Mouse (Mus musculus) kidney, adult 18-20 months (tissue): ENCODE data around the gene Prkce.

Experiments used
- DNase-seq: peaks from one replicate; pipeline ENCODE4 v3.0.0; 2021

Gene Prkce

DNA sequence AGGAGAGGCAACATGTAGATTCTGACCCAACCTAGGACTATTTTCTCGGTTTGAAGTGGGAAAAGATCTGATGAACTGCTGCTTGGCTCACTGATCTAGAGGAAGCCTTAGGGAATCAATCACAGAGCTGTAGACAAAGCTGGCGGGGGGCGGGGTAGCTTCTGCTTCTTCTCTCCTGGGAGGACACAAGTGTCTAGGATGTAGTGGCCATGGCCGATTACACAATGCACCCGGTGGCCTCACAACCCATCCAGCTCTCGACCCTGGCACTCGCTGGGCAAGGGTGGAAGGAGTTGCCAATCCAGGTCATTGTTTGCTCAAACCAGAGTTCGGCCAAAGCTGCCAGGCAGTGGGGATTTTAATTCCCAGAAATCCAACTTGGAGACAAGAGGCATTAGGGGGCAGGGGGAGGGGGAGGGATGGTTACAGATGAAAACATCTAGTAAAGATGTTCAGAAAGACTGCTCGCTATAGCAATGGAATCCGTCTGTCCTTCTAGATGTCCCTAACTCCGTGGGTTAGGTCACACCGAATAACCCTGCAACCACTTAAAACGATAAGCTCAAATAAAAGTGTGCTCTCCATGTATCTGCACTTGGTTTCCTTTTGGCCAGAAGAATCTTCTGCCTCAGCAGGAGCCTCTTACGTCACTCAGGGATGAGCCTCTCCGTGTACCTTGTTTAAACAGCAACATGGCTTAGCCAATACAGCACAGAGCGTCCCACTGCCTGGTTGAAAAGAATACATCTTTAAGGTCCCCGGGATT, 365.4 kb downstream of the Prkce start:
- DNase-seq, result no peak

DNA sequence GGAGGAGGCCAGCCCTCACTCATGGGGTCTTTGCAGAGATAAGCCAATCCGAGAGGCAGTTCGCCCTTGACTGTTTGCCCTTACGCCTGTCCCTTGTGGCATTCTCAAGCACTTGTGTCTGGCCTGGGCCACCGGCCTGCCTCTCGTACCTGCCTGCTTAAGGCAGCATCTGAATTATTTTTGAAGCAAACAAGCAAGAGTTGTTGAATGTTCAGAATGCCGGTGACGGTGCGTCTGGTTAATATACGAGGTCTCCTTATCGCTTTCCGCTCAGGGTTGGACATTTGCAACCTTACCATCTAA, 365.9 kb downstream of the Prkce start:
- DNase-seq, result no peak

DNA sequence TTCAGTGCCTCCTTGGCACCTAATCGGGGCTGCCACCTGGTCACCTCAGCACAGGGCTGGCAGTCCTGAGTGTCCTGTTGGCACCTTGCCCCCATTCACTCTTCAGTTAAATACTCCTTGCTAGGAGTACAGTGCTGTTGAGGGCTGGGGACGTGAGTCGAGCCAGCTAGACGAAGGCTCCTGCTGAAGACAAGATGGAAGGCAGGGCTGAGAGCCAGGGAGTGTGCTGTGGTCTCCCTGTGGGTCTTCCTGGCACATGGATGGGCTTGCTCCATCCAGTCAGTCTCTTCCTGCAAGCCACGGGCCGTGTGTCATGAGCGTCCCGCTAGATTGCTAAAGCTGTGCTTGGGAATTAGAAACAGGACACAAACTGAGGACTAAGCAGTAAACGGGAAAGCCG, 367.5 kb downstream of the Prkce start:
- DNase-seq, result no peak

DNA sequence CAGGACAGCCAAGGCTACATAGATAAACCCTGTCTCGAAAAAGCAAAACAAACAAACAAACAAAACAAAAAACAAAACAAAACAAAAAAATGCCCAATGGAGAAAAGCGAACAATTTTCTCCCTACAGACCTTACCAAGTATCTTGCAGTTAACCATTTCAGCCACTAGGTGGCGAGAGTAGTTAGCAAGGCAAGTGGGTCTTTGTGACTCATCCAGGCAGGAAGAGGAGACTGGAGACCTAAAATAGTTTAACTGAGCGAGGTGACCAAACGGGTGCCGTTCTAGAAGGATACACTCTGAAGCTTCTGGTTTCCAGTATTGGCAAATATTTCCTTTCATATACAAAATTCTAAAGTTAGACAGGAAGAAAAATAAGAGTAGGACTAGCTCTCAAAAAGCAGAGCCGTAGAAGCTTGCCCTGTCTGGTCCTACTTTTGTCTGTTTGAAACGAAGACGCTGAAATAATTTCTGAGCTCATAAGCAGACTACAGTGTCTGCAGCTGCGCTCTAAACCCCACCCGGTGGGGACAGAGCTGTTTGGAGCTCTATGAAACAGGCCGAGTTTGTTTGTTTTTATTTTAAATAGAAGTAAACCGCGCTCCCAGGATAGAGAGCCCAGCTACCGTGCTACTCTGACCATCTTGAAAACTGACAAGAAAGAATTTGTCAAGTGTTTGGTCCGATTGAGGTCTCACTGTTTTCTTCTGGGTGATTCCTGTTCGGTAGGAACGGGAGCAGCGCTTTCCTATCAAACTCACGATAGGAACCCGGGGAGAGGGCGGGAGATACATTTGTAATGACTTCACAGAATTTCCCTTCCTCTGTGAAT, 368.5 kb downstream of the Prkce start:
- DNase-seq, result peak; percentile 68

DNA sequence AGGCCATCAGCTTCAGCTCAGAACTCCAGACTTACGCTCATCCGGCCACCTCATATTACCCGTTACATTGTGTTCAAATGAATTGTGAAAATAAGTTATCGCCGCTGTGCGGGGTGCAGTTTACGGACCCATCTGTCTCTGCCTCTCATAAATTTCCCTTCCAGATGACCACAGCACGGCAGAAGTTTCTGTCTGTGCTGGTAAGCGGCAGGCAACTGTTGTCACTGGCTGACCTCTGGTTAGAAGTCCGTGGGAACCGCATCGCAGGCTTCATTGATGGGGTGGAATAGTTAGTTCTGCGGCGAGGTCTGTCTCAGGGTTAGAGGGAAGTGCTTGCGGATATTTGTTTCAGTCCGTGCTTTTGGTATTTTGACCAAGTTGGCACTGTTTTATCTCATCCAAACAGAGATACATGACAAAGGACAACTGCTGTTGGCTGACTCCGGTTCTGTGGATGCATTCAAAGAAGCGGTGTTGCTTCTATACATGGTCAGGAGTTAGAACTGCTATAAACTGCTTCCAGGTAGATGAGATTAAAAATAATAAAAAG, 372.4 kb downstream of the Prkce start:
- no peak for DNase-seq

DNA sequence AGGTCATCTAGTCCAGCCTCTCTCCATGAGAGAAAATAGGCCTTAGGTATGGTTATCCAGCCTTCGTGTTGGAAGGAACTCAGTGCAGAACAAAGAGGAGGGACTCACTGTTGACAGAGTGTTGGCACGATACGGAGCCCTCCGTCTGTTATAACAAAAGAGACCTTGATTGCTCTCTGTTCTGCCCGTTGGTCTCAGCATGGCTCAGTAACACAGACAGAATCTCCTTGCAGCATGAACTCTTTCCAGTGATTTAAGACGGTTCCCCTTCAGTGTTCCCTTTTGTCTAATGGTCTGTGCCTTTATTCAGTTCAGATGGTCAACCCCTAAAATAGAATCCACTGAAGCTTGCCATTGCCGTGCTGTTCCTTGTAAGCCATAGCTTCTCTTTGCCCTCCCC, 378.9 kb downstream of the Prkce start:
- no peak for DNase-seq

DNA sequence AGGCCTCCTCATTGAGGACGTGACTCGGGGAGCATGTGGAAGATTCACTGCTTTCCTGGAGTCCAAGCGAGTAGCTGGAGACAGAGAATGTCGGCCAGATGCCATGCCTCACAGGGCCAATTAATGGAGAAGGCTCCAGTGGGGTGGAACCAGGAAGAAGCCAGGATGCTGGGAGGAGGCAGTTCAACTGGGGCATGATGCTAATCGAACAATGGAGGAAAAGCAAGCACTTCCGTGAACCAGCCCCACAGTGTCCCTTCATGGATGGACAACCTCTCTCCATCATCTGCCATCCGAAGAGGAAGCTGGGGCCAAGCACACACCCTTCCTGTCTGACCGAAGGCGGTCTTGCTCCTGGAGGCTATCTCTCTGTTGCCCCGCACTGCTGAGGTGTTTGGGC, 381.5 kb downstream of the Prkce start:
- DNase-seq, result peak; percentile 27

DNA sequence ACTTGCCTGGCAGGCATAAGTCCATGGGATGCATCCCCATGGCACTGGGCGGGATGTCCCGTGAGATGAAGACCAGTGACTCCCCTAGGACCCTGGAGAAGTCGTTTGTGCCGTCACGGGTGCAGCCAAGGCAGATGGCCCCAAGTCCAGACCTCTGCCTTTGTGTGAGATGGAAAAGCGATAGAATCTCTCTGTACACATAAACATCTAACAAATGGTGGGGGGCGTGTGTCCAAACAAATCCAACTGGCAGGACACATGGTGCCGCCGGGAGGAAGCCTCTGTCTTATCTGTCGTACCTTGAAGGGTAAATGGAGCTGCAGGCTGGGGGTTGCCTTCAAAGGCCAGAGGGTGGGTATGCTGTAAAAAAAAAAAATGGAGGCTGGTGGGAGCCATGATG, 384.0 kb downstream of the Prkce start:
- DNase-seq, result no peak

DNA sequence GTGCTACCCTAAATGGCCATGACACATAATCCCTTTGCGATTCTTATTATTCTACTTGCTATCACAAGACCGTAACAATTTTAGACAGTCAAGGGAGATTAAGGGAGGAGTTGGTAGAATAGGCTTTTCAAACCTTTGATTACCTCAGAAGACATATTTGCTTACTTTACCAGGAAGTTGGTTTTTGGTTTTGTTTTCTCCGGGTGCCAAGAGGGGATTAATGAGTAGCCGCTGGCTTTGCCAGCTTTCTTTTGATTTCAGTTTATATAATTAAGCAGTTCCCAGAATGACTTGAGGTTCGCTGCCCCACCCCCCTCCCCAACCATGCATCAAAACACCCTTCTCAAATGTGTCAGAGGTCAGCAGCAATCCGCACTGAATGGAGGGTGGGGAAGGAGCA, 384.4 kb downstream of the Prkce start:
- DNase-seq, result no peak

DNA sequence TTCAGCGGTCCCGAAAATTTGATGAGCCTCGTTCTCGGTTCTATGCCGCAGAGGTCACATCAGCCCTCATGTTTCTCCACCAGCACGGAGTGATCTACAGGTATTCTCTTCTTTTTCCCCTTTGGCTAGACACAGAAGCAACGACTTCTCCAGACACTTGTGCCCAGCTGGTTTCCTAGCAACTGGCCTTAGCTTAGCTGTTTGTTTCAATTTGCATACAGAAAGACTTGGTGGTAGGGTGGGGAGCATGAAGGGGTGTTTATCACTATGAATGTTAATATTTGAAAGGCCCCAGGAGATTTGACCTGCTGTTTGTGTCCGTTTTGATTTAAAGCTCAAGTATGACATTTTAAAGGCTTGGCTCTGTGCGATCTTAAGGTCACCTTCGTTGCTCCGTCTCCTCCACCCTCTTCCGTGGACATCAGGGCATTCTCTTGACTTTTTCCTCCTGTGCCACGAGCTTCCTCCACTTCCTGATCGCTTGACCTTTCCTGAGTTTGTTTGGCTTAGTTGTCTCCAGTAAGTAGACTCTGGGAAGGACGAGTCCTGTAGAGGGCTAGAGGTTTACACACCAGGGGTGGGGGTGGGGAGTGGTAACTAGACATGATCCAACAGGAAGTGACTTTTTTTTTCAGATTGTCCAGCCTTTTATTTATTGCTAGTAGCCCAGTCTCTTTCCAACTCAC, 391.8 kb downstream of the Prkce start:
- DNase-seq, result peak; percentile 43

DNA sequence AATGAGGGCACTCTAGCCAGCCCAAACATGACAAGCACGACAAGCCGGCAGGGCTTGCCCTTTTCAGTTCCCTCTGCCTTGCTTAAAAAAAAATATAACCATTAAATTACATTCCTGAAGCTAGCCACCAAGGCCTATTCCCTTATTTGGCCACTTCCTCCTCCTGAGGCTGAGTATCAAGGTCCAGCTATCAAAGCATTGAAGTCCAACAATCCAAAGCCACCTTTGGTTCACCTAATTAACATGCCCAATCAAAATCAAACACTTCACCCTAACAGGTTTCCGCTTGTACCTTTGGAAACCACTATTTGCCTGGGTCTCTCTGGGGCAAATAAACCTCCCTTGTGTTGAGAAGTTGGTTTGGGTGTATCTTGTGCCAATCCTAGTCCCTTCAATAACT, 392.9 kb downstream of the Prkce start:
- no peak for DNase-seq

DNA sequence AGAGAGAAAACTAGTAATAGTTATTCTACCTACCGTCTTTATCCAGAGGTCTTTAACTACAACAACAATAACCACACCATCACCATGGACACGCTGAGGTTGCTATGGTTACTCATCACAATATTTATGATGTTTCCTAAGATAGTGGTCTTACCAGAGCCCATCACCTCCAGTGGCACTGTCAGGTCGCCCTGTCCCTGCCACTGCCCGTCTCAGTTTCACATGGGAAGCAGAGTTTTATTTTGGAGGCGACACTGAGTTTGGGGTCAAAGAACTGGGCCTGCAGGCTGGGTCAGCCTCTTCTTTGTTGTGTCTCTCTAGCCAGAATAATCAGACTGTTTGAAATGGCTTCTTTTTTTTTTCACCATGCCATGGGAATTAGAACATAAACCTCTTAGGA, 402.9 kb downstream of the Prkce start:
- no peak for DNase-seq

DNA sequence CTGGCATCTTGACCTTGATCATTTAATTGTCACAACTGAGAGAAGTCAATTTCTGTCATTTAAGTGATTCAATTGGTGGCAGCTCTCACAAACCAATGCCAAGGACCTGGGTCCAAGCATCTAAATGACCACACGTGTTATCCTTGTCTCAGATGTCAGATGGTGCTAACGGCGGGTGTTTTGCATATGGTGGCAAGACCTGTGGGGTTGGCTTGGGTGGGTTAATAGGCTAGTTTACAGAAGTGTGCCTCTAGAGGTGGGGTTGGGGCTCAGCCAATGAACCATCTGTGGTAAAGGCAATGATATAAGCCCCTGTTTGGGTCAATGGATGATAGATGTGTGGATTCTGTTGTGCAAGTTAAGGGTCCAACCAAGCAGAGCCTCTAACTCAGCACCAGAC, 403.7 kb downstream of the Prkce start:
- no peak for DNase-seq

DNA sequence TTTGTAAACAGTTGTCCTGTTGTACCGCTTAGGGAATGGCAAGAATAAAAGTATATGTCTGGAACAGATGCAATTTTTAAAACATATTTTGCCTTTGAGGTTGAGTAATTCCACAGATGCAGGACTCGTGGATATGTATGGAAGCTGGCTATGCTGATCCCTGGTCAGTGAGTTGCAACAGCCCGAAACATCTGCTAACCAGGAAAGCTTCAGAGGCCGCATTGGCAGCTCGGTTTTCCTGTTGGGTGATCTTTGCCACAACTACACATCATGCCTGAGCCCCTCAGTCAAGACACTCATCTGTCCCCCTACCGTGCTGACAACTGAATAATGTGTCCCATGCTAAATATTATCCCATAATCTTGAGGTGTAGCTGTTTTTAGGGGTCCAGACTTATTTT, 404.6 kb downstream of the Prkce start:
- no peak for DNase-seq

DNA sequence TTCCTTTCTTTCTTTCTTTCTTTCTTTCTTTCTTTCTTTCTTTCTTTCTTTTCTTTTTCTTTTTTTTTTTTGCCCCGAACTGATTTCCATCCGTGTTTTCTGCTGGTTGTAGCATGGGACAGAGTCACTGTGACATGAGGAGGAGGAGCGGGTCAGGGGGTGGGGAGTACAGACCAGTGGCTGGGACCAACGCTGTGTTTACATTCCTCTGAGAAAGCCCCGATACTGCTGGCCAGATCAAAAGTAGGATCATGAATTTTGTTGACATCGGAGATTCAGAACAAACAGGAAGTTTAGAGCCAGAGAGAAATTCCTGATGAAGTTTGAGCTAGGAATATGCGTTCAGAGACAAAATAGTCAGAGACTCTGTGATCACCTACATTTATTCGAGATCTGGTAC, 405.0 kb downstream of the Prkce start:
- no peak for DNase-seq

DNA sequence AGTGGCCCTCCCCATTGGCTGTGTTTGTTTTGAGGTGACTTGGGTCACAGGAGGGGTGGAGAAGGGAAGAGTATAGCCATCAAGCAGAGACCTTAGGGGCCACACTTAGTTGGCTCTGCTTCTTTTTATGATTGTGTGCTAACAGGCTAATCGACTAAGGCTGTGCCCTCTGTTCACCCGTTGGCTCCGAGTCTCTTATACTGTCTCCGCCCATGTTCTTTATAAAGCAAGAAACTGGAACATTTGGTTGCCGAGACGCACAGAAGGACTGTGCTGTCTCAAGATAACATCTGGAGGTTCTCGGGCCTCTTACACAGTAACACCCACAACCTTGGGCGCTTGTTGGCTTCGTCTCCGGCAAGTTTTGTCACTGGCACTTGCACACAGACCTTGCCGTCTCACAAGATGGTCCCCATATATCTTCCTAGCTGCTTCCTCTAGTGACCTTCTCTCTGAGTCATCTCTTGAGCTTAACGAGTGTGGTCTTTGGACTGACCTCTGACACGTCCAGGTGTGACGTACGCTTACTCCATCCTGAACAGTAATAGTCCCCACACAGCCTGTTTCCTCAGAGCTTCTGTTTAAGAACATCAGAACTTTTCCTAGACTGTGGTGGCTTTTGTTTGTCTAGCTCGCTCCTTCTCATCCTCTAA, 406.1 kb downstream of the Prkce start:
- no peak for DNase-seq

DNA sequence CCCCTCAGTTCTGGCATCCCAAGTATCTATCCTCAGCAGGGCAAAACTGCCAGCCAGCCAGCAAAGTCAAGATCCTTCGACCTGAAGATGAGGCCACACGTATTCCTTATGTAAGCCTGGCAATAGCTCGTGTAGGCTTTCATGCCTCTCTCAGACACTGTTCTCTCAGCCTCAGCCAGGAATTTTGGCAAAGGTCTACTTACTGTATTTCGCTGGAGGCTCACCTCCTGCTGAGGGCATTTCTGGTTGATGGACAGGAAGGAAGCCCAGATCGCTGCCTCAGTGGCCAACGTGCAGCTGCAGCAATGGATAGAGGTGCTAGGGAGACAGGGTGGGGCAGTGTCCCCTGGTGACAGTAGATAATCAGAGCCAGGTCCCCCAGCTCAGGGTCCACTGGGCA, 413.1 kb downstream of the Prkce start:
- DNase-seq, result no peak

DNA sequence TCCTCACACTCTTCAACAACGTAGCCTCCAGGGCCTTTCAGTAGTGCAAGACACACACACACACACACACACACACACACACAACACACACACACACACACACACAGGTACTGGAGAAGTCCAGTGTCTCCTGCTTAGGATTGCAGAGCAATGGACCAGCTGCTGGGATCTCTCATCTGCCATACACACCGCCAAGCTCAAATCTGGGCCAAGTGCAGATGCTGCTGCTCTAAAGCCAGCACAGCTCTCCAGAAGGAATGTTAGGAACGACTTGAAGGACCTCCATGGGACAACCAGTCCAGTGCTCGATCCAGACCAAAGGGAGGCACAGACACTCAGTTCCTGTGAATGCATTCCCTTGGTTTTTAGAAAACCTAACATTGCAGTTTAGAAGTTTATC, 414.8 kb downstream of the Prkce start:
- no peak for DNase-seq

DNA sequence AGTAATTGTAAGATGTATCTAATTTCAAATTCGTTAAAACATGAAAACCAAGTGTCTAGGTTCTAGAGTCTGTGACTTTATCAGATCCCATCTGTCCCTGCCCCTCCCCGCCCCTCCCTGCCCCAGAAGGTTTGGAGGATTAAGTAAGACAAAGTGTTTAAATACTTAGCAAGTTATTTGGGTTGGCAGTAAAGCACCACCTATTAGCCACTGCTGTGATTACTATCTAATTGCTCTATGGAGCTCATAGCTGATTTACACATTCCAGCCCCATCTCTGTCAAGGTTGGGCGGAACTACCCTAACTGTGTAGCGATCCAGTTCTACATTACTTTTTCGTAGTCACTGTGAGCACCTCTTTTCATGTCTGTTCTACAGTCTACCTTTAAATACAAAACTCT, 418.9 kb downstream of the Prkce start:
- DNase-seq, result no peak

DNA sequence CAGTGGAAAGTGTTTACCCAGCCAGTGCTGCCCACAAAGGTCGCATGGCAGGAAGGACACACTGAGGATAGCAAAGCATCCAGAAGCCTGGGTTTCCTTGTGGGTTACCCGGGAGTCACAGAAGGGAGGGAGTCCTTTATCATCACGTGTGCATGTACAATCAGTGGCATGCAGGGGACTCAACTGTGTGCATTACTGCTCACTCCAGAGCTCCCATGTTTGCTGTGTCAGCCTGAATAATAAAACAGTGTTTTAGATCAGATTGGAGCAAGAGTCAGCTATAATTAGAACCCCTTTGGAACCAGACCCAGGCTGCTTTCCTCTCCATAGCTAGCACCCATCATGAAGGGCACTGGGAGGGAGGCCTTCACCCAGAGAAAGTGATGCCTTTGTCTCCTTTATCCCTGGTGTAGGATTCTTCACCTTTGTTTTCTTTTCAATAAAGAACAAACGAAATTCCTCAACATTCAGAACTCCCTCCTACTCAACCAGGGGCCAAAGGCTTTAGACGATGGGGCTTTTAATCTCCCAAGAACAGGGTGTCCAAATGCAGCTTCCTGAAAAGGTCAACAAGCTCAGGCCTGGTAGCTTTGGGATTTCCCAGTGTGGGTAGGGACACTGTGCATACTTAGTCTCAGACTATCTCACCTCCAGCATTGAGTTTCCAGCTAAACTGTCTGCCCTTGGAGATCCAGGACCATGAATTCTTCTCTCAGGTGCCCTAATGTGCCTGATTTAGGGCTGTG, 421.3 kb downstream of the Prkce start:
- no peak for DNase-seq

DNA sequence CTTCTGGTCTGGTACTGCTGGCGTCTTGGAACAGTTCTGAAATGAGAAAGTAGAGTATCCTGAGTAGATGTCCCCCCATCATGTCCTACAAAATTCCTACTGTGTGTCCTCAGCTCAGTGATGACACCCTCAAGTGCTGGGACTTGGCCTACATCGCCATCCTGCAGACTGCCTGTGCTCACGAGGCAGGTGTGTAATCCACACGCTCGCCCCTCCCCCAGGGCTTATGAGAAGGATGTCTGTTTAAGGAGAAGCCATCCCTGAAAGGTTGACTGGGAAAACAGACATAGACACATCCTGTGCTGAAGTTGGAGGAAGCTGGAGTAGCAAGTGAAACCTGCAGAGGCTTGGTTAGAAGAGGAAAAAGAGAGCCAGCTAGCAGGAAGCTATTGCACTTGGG, 422.1 kb downstream of the Prkce start:
- no peak for DNase-seq

DNA sequence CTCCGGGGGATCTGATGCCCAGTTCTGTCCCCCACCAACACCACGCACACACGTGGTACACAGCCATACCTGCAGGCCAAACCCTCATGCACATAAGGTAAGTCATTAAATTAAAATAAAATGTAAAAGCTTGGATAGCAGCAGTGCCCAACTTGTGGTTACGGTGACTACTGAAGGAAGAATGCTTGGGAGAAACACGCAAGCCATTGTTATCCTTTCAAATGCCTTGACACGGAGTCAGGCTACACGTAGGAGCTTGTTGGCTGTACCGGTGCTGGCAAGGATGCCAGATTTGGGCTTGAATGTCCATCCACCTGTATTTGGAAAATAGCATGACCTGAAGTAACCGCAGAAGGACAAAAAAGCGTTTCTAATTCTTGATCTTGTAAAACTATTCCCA, 423.7 kb downstream of the Prkce start:
- no peak for DNase-seq
